In genomic region chr1:42775893-42776287, GRCm38 (mm10) we compare ENCODE assay signal across 26 mouse cellular contexts.
DNase-seq lines count a peak whose midpoint lies in the region; ATAC-seq lines count a peak whose summit lies in the region.
"Had no signal": no experiment of that assay in that cellular context is flagged by ENCODE, and none has a peak within 500 bp of the region (broad histone marks: within the 10 kb centered on the region; RNA-seq: fewer than 3 reads in every experiment).

No protein-coding gene starts in this region.

- no peaks in the 10 kb centered on the region for H3K36me3 ChIP-seq in midbrain, embryonic 11.5 days (ENCODE audit: control insufficient read depth, insufficient read depth, low read length)
- H3K36me3 ChIP-seq in midbrain, embryonic 16.5 days (ENCODE audit: control insufficient read depth, insufficient read depth, low read length) = no peaks in the 10 kb centered on the region
- H3K36me3 ChIP-seq: embryonic facial prominence, embryonic 12.5 days; forebrain, embryonic 10.5 days; heart, embryonic 12.5 days; hindbrain, embryonic 13.5 days; limb, embryonic 13.5 days; midbrain, embryonic 13.5 days had no signal

- no peak overlapping the region for H3K27ac ChIP-seq in midbrain, embryonic 11.5 days (ENCODE audit: low read depth, low read length)
- H3K27ac ChIP-seq in midbrain, embryonic 16.5 days (ENCODE audit: low read length) = no peak overlapping the region
- H3K27ac ChIP-seq: embryonic facial prominence, embryonic 12.5 days; forebrain, embryonic 10.5 days; hindbrain, embryonic 13.5 days; layer of hippocampus, adult 2 months; limb, embryonic 13.5 days; midbrain, embryonic 13.5 days had no signal

- no peaks in the 10 kb centered on the region for H3K27me3 ChIP-seq in midbrain, embryonic 11.5 days (ENCODE audit: control insufficient read depth, insufficient read depth, low read length)
- no peaks in the 10 kb centered on the region for H3K27me3 ChIP-seq in midbrain, embryonic 16.5 days (ENCODE audit: control insufficient read depth, insufficient read depth, low read depth, low read length)
- H3K27me3 ChIP-seq: embryonic facial prominence, embryonic 12.5 days; hindbrain, embryonic 13.5 days; midbrain, embryonic 13.5 days had no signal

- no peak for ATAC-seq in midbrain, embryonic 11.5 days (ENCODE audit: low FRiP score)
- ATAC-seq in midbrain, embryonic 16.5 days = no peak
- ATAC-seq: intestine, postnatal 0 days; midbrain, embryonic 13.5 days had no signal

- 86% methylated on average over 2 of the region's 2 CpGs for WGBS in midbrain, embryonic 11.5 days
- 79% methylated on average over 2 of the region's 2 CpGs for WGBS in midbrain, embryonic 16.5 days

- no peak overlapping the region for H3K4me2 ChIP-seq in midbrain, embryonic 11.5 days
- no peak overlapping the region for H3K4me2 ChIP-seq in midbrain, embryonic 16.5 days (ENCODE audit: low read length)
- H3K4me2 ChIP-seq: embryonic facial prominence, embryonic 12.5 days; heart, embryonic 12.5 days; hindbrain, embryonic 13.5 days; limb, embryonic 13.5 days; liver, embryonic 11.5 days; midbrain, embryonic 13.5 days had no signal

- no peaks in the 10 kb centered on the region for H3K9me3 ChIP-seq in midbrain, embryonic 11.5 days (ENCODE audit: control insufficient read depth, low read length)
- no peaks in the 10 kb centered on the region for H3K9me3 ChIP-seq in midbrain, embryonic 16.5 days (replicated peaks; ENCODE audit: control insufficient read depth, low read length, poor library complexity, severe bottlenecking)
- H3K9me3 ChIP-seq: embryonic facial prominence, embryonic 12.5 days; forebrain, embryonic 10.5 days; heart, embryonic 12.5 days; hindbrain, embryonic 13.5 days; limb, embryonic 13.5 days; megakaryocyte, embryonic 14.5 days; midbrain, embryonic 13.5 days had no signal

- DNase-seq in midbrain, embryonic 11.5 days (ENCODE audit: low spot score, missing footprints) = peak; percentile 59
- peak; percentile 59 for DNase-seq in kidney, adult 9 months
- peak; percentile 52 for DNase-seq in kidney, postnatal 14 days
- no peak for DNase-seq in thymus, postnatal 25 days
- no peak for DNase-seq in frontal cortex, postnatal 14 days (ENCODE audit: low spot score in 2 of 2)
- DNase-seq: adrenal gland, adult 8-10 months; B cell, adult 2 months; cerebellum, adult 8-10 months; cerebellum, postnatal 25 days; gastrocnemius, postnatal 25 days; heart, adult 18-20 months; heart, postnatal 4 days; lung, postnatal 4 days; thymus, adult 2 months; thymus, postnatal 4 days had no signal

- no peak overlapping the region for H3K9ac ChIP-seq in midbrain, embryonic 11.5 days (ENCODE audit: low read length)
- H3K9ac ChIP-seq in midbrain, embryonic 16.5 days (ENCODE audit: low read depth, low read length) = no peak overlapping the region
- H3K9ac ChIP-seq: embryonic facial prominence, embryonic 12.5 days; heart, embryonic 12.5 days; hindbrain, embryonic 13.5 days; limb, embryonic 13.5 days; midbrain, embryonic 13.5 days had no signal

- no peak overlapping the region for H3K4me3 ChIP-seq in midbrain, embryonic 11.5 days (ENCODE audit: low read depth, low read length)
- no peak overlapping the region for H3K4me3 ChIP-seq in midbrain, embryonic 16.5 days (ENCODE audit: low read depth, low read length)
- H3K4me3 ChIP-seq: embryonic facial prominence, embryonic 12.5 days; forebrain, embryonic 10.5 days; heart, embryonic 12.5 days; hindbrain, embryonic 13.5 days; layer of hippocampus, adult 2 months; limb, embryonic 13.5 days; megakaryocyte, embryonic 14.5 days; midbrain, embryonic 13.5 days had no signal

- H3K4me1 ChIP-seq in midbrain, embryonic 11.5 days (ENCODE audit: control insufficient read depth, insufficient read depth, low read length) = no peaks in the 10 kb centered on the region
- no peaks in the 10 kb centered on the region for H3K4me1 ChIP-seq in midbrain, embryonic 16.5 days (ENCODE audit: control insufficient read depth, insufficient read depth, low read length)
- H3K4me1 ChIP-seq: heart, embryonic 12.5 days; megakaryocyte, embryonic 14.5 days had no signal

Comparison
In these comparisons a context has a peak if more than half of its experiments do, and no peak if none do; other contexts are left out.
1. DNase-seq: peak in midbrain, embryonic 11.5 days (single experiment), kidney, adult 9 months (single experiment) and kidney, postnatal 14 days (single experiment); none in thymus, postnatal 25 days (single experiment) and frontal cortex, postnatal 14 days (0 of 2).